Mouse (Mus musculus): ENCODE measurements around the gene Sept10.

Gene Sept10

GRCm38 (mm10) chr10:59223890-59224289, 2.2 kb upstream of the Sept10 start:
- DNase-seq (ENCODE audit: low spot score): no peak

GRCm38 (mm10) chr10:59223301-59223700, 1.7 kb upstream of the Sept10 start:
- no peak for DNase-seq (ENCODE audit: low spot score)

GRCm38 (mm10) chr10:59222271-59223101, 839 bp upstream of the Sept10 start:
- peak; percentile 21 for DNase-seq (ENCODE audit: low spot score)

DNA sequence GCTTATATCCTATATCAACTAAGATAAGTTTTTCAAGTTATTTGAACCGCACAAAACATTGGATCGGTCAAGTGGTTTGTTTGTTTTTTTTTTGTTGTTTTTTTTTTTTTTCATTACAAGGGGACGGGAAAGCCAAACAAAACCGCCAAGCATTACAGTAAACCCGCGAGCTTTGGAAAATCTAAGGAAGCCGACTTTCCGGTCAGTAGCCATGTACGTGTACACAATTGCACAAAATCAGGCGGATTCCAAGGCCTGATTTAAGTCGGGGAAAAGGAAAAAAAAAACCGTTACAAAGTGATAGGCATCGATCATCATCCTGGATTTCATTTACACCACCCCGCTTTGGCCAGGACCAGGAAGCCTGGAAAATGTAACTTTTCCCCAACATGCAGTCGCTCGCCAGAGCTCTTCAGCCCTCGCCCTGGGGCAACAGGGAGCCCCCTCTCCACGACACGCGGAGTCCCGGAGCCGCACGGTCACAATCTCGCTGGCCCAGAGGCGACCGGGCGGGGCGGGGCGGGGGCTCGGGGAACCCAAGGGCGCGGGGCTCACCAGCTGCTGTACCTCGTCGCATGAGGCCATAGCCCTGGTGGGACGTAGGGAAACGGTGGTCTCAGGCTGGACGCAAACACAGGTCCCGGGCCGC, 699 bp downstream of the Sept10 start:
- no peak for DNase-seq (ENCODE audit: low spot score)

DNA sequence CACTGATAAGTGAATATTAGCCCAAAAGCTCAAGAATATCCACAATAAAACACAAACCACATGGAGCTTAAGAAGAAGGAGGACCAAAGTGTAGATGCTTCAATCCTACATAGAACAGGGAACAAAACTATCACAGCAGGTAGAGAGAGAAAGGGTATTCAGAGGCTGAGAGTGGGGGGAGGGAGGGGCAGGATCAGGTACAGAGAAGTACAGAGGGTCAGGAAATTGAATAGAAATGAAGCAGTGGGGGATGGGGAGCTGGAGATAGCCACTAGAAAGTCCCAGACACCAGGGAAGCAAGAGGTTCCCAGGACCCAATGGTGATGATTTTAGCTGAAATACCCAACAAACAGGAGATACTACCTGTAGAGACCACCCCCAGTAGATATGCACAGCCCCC, 21.6 kb downstream of the Sept10 start:
- DNase-seq (ENCODE audit: low spot score): no peak

DNA sequence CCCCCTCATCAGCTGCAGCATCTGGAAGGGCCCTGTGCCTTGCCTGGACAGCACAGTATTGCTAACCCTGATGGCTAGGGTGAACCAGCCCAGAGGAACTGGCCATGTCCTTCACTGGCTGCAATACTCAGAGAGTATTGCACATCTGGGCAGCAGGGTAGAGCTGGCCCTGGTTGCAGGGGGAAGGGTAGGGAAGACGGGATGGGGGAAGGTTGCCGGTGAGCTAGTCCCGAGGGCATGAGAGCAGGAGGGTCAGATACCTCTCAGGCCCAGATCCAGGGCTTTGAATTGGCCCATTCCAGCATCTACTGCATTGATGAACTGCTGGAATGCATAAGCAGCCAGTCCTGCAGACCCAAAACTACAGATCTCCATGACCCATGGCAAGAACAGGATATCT, 24.9 kb downstream of the Sept10 start:
- DNase-seq (ENCODE audit: low spot score): no peak

GRCm38 (mm10) chr10:59194891-59195290, 26.8 kb downstream of the Sept10 start:
- DNase-seq (ENCODE audit: low spot score): no peak

GRCm38 (mm10) chr10:59182306-59182705, 39.3 kb downstream of the Sept10 start:
- DNase-seq (ENCODE audit: low spot score): no peak

GRCm38 (mm10) chr10:59179620-59180019, 42.0 kb downstream of the Sept10 start:
- no peak for DNase-seq (ENCODE audit: low spot score)

DNA sequence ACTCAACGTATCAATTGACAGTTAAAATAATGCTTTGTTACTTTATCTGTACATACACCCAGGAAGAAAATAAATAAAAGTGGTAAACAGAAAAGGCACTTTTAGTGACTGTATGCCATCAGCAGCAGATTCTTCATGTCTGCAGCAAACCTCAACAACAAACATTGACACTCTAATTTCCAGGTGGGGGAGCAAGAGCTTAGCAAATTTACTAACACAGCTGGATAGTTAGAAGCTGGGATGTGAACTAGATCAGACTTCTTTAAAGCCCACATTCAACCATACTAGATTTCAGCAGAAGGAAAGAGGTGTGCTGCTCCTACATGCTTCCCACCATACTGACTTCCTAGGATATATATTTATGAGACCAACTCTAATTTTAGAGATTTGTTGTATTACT, 49.1 kb downstream of the Sept10 start:
- DNase-seq (ENCODE audit: low spot score): no peak

- no peak for DNase-seq (ENCODE audit: low spot score)
Measured at GRCm38 (mm10) chr10:59171042-59171441, 50.6 kb downstream of the Sept10 start.

GRCm38 (mm10) chr10:59166104-59166944, 55.3 kb downstream of the Sept10 start:
- DNase-seq (ENCODE audit: low spot score): peak; percentile 54

- no peak for DNase-seq (ENCODE audit: low spot score)
Measured at GRCm38 (mm10) chr10:59162185-59162897, 59.3 kb downstream of the Sept10 start.

DNA sequence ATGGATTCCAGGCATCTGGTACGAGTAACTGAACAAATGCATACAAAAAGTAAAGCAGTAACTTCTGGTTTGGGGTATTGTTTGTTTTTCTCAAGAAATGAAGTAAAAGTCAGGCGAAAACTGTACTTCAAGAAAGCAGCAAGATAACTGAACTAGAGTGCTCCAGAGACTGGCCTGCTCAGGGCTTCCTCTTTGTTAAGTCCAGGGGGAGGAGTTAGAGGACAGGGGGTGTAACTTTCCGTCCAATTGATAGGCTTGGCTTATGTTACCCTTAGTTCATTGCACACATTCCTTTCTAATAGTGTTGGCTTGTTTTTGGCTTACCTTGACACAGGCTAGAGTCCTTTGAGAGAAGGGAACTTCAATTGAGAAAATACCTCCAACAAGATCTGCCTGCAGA, 63.0 kb downstream of the Sept10 start:
- DNase-seq (ENCODE audit: low spot score): no peak

DNA sequence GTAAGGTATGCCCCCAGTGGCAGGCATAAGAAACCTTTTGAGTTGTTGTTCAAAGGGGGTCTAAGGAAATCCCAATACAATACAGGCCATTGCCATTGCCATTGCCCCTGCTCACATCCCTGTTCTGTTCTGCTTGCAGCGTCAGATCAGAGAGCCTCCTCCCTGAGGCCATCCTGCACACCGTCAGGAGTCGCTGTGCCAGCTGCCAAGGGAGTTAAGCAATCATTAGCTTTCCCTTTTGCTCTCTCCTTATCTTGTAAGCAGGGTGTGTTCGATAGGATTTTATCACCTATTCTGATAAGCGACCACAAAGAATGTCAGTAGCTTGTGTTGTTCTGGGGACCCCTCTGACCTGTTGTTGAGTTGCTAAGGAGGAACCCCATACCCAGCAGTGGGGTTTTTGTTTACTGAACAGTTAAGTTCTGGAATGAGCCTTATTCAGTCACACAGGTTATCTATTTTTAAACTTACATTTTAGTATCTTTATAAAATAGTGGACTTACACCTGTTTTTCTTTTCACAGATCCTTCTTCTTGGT, 69.0 kb downstream of the Sept10 start:
- DNase-seq (ENCODE audit: low spot score): peak; percentile 23

DNA sequence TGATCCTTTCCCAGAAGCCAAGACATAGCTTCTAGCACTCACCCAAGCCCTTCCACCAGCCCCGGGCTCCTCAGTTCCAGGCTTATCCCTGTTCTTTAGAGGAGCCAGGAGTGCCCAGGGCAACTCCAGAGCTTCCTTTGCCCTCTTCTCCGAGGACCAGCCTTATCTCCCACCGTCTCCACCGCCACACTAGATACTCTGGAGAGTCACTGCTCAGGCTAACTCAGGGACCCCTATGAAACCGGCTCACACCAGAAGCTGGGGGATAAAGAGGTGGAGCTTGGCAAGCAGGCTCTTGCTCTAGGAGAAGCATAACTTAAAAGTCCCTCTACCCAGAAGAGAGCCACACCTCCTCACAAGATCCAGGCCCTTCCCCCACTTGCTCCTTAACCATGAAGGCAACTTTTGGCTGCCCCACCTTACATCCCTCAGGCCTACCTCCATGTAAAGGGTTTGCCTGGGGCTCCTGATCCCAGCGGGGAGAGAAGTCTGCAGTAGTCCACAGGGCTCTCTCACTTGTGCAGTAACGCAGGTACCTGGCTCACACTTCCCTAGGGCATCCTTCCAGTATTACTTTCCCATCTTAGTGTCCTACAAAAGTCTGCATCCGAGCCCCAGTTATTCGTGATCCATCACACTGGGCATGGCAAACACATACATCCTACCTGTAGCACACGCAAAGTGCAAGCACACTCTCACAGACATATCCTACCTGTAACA, 70.5 kb downstream of the Sept10 start:
- DNase-seq (ENCODE audit: low spot score): no peak

DNA sequence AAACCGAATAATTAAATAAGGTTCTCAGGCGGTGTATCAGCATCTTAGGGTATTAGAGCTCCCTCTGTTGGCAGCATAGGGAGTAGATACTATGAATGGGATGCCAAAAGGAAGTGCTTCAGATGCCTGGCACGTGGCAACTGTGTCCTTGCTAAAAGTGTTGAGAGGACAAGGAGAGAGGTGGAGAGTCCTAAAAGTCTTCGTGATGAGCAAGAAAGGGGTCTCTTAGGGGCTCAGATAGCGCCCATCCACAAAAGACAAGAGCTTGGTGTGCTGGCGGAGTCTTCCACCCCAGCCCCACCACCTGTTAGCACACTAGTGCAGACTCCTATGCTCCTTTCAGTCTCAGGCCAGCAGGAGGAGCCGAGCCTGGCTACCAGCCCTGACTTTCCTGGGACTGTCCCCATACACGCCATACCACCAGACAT, 71.7 kb downstream of the Sept10 start:
- peak; percentile 43 for DNase-seq (ENCODE audit: low spot score)

- no peak for DNase-seq (ENCODE audit: low spot score)
Measured at GRCm38 (mm10) chr10:59133478-59134009, 88.1 kb downstream of the Sept10 start.

GRCm38 (mm10) chr10:59131926-59132628, 89.6 kb downstream of the Sept10 start:
- no peak for DNase-seq (ENCODE audit: low spot score)

- no peak for DNase-seq (ENCODE audit: low spot score)
Measured at GRCm38 (mm10) chr10:59127637-59128036, 94.0 kb downstream of the Sept10 start.
